Mouse (Mus musculus) C2C12 (cell line): ENCODE measurements around the gene Rnf40. TPM values are rescaled to one million over a fixed set of nuclear protein-coding genes. Genes with fewer than 3 reads are reported as not detected.

Experiments used
- H3K27me3 ChIP-seq: one replicate; pipeline ENCODE4 v1.6.1; 2011; ENCODE audit not compliant: control insufficient read depth, insufficient read depth, insufficient read length
- H3K36me3 ChIP-seq: one replicate; pipeline ENCODE4 v1.6.1; 2011; ENCODE audit not compliant: control insufficient read depth, insufficient read depth
- H3K4me3 ChIP-seq: one replicate; pipeline ENCODE4 v1.5.1; 2011; ENCODE audit warnings: mild to moderate bottlenecking, control low read depth; ENCODE audit not compliant: poor library complexity, insufficient read depth, severe bottlenecking
- H3K79me2 ChIP-seq: one replicate; pipeline ENCODE4 v1.6.1; 2011; ENCODE audit not compliant: control insufficient read depth, insufficient read depth
- H3K79me3 ChIP-seq: one replicate; pipeline ENCODE4 v1.6.1; 2011; ENCODE audit warnings: low read depth, control low read depth
- H3ac ChIP-seq: one replicate; pipeline ENCODE3; 2011; ENCODE audit warnings: low read depth; ENCODE audit not compliant: control insufficient read depth, insufficient read length
- CEBPB ChIP-seq: IDR thresholded peaks from one replicate; pipeline ENCODE4 v1.6.1; 2011; ENCODE audit warnings: low read depth, mild to moderate bottlenecking, control low read depth, moderate library complexity
- CTCF ChIP-seq: IDR thresholded peaks from one replicate; pipeline ENCODE4 v1.5.1; 2011; ENCODE audit not compliant: control insufficient read depth, insufficient read depth, insufficient read length
- FOSL1 ChIP-seq: IDR thresholded peaks from one replicate; pipeline ENCODE4 v1.8.0; 2011; ENCODE audit warnings: mild to moderate bottlenecking, low read length; ENCODE audit not compliant: poor library complexity, insufficient read depth, severe bottlenecking
- MAX ChIP-seq: IDR thresholded peaks from one replicate; pipeline ENCODE4 v1.6.1; 2011; ENCODE audit warnings: mild to moderate bottlenecking, control low read depth
- MYOD1 ChIP-seq: IDR thresholded peaks from one replicate; pipeline ENCODE4 v1.6.1; 2011; ENCODE audit warnings: low read depth; ENCODE audit not compliant: control insufficient read depth, insufficient read length
- MYOG ChIP-seq: IDR thresholded peaks from one replicate; pipeline ENCODE4 v1.6.1; 2011; ENCODE audit not compliant: control insufficient read depth, insufficient read length; ENCODE audit errors: extremely low read depth
- USF1 ChIP-seq: IDR thresholded peaks from one replicate; pipeline ENCODE4 v1.6.1; 2011; ENCODE audit warnings: low read depth, mild to moderate bottlenecking, control low read depth, moderate library complexity
- polyA plus RNA-seq: library from polyadenylated mRNA; unstranded; fragments of >200 nt; fragmentation: generic; extraction: Trizol; gene quantifications from one replicate; pipeline ENCODE4 v1.2.1, GENCODE M21; 2012; ENCODE audit warnings: missing spikeins

The Rnf40 gene
- polyA plus RNA-seq, 1 experiment = 29.7 TPM

- peak; percentile 69 for TF ChIP-seq USF1
- no peak for TF ChIP-seq CTCF
- no peak for TF ChIP-seq MYOD1
- no peak for TF ChIP-seq MAX
- TF ChIP-seq FOSL1 = no peak
Observed at GRCm38 (mm10) chr7:127648516-127649201, 60.1 kb downstream of the Rnf40 start.

GRCm38 (mm10) chr7:127649206-127649605 lies 60.6 kb downstream of the Rnf40 start:
- TF ChIP-seq FOSL1 (no peak), MYOG (no peak), MAX (no peak)
- no peaks in the 10 kb centered on the region for H3K36me3 ChIP-seq
- no peak overlapping the region for H3K4me3 ChIP-seq
- no peaks in the 10 kb centered on the region for H3K79me2 ChIP-seq
- peaks cover 25% of the 10 kb centered on the region for H3K27me3 ChIP-seq
- H3K79me3 ChIP-seq = no peaks in the 10 kb centered on the region
- H3ac ChIP-seq = no peak overlapping the region

More at GRCm38 (mm10) chr7:127648516-127649201, 60.1 kb downstream of the Rnf40 start:
- H3ac ChIP-seq = no peak overlapping the region
- peaks cover 25% of the 10 kb centered on the region for H3K27me3 ChIP-seq
- H3K36me3 ChIP-seq = no peaks in the 10 kb centered on the region
- H3K4me3 ChIP-seq = no peak overlapping the region
- no peaks in the 10 kb centered on the region for H3K79me3 ChIP-seq
- H3K79me2 ChIP-seq = no peaks in the 10 kb centered on the region

- Histone ChIP-seq H3ac (no peak overlapping the region), H3K79me3 (no peaks in the 10 kb centered on the region), H3K4me3 (no peak overlapping the region), H3K36me3 (no peaks in the 10 kb centered on the region), H3K79me2 (no peaks in the 10 kb centered on the region), H3K27me3 (peaks cover 12% of the 10 kb centered on the region)
- no peak for TF ChIP-seq USF1
- no peak for TF ChIP-seq FOSL1
- TF ChIP-seq CTCF = no peak
Observed at GRCm38 (mm10) chr7:127651624-127652023, 63.1 kb downstream of the Rnf40 start.

GRCm38 (mm10) chr7:127652050-127652449 lies 63.5 kb downstream of the Rnf40 start:
- Histone ChIP-seq H3K79me3 (no peaks in the 10 kb centered on the region), H3K36me3 (no peaks in the 10 kb centered on the region), H3K4me3 (no peak overlapping the region), H3K79me2 (no peaks in the 10 kb centered on the region), H3K27me3 (peaks cover 12% of the 10 kb centered on the region), H3ac (no peak overlapping the region)
- TF ChIP-seq USF1 (no peak), MAX (no peak), CTCF (no peak), MYOG (no peak), MYOD1 (no peak), FOSL1 (no peak), CEBPB (no peak)

GRCm38 (mm10) chr7:127654318-127654717 lies 65.8 kb downstream of the Rnf40 start:
- H3ac ChIP-seq = no peak overlapping the region

More at GRCm38 (mm10) chr7:127654318-127654717, 65.8 kb downstream of the Rnf40 start:
- Histone ChIP-seq H3K27me3 (peaks cover 12% of the 10 kb centered on the region), H3K4me3 (no peak overlapping the region), H3K79me2 (no peaks in the 10 kb centered on the region), H3K79me3 (no peaks in the 10 kb centered on the region), H3K36me3 (no peaks in the 10 kb centered on the region)
- TF ChIP-seq MYOG = no peak
- TF ChIP-seq MYOD1 = no peak
- TF ChIP-seq USF1 = no peak
- no peak for TF ChIP-seq MAX
- TF ChIP-seq CTCF = no peak
- no peak for TF ChIP-seq FOSL1
- TF ChIP-seq CEBPB = no peak

Other genes with a start within 250 kb of the Rnf40 start
- gene Zfp768, start 243.2 kb upstream of the Rnf40 start, polyA plus RNA-seq = 17.5 TPM
- 5.1 TPM for gene Zfp747, start 212.7 kb upstream of the Rnf40 start, polyA plus RNA-seq
- gene 9130019O22Rik, start 201.6 kb upstream of the Rnf40 start, polyA plus RNA-seq = 0.32 TPM
- gene E430018J23Rik, start 195.1 kb upstream of the Rnf40 start, polyA plus RNA-seq = 2.9 TPM
- gene Zfp764, start 181.9 kb upstream of the Rnf40 start, polyA plus RNA-seq = 1.9 TPM
- gene Zfp688, start 166.7 kb upstream of the Rnf40 start, polyA plus RNA-seq = 8.2 TPM
- 3.7 TPM for gene Zfp689, start 139.6 kb upstream of the Rnf40 start, polyA plus RNA-seq
- gene Prr14, start 129.2 kb upstream of the Rnf40 start, polyA plus RNA-seq = 28.6 TPM
- 20.9 TPM for gene Fbrs, start 109.6 kb upstream of the Rnf40 start, polyA plus RNA-seq
- gene Srcap, start 76.8 kb upstream of the Rnf40 start, polyA plus RNA-seq = 24.1 TPM
- 14.9 TPM for gene Gm42715, start 69.2 kb upstream of the Rnf40 start, polyA plus RNA-seq
- not detected for gene Tmem265, start 27.4 kb upstream of the Rnf40 start, polyA plus RNA-seq
- gene Phkg2, start 15.4 kb upstream of the Rnf40 start, polyA plus RNA-seq = 21.1 TPM
- gene Ccdc189, start 172 bp upstream of the Rnf40 start, polyA plus RNA-seq = 4.2 TPM
- gene Zfp629, start 27.0 kb downstream of the Rnf40 start, polyA plus RNA-seq = 5.2 TPM
- gene Bcl7c, start 120.2 kb downstream of the Rnf40 start, polyA plus RNA-seq = 132 TPM
- 9.2 TPM for gene Ctf1, start 124.0 kb downstream of the Rnf40 start, polyA plus RNA-seq
- gene Ctf2, start 143.4 kb downstream of the Rnf40 start, polyA plus RNA-seq = 0.13 TPM
- gene Fbxl19, start 155.8 kb downstream of the Rnf40 start, polyA plus RNA-seq = 26.9 TPM
- gene Orai3, start 181.0 kb downstream of the Rnf40 start, polyA plus RNA-seq = 15.0 TPM
- gene Setd1a, start 187.9 kb downstream of the Rnf40 start, polyA plus RNA-seq = 20.9 TPM
- gene Gm49388, start 196.8 kb downstream of the Rnf40 start, polyA plus RNA-seq = 1.4 TPM
- 8.3 TPM for gene Hsd3b7, start 211.8 kb downstream of the Rnf40 start, polyA plus RNA-seq
- gene Stx4a, start 235.5 kb downstream of the Rnf40 start, polyA plus RNA-seq = 50.8 TPM
- 0.01 TPM for gene Stx1b, start 235.8 kb downstream of the Rnf40 start, polyA plus RNA-seq